Mouse (Mus musculus) Muller cell, postnatal 12 days (primary cell): ENCODE measurements around the gene Gm4969.
A peak's percentile ranks its signal among the peaks of the same experiment; 100 is the strongest.
"Not testable (repeated sequence)": the region's sequence is repeated elsewhere in the genome, so short reads cannot be mapped to it uniquely, and the experiment has no call there.

Source experiments
- DNase-seq: peaks from one replicate; pipeline ENCODE4 v3.0.0-alpha.2; 2015; ENCODE audit errors: inconsistent ontology term

The Gm4969 gene

GRCm38 (mm10) chr7:19118028-19118771 lies at the start of gene Gm4969:
Gene Gm4969 (minus strand): TSS chr7:19118368.
- DNase-seq: peak; percentile 69

- no peak for DNase-seq
Measured at GRCm38 (mm10) chr7:19166990-19167389, 48.8 kb upstream of the Gm4969 start.

GRCm38 (mm10) chr7:19165656-19166423 lies 47.7 kb upstream of the Gm4969 start, which contains the start of gene Gipr:
Gene Gipr (minus strand): TSS chr7:19166127.
- DNase-seq: peak; percentile 55

GRCm38 (mm10) chr7:19164978-19165377 lies 46.8 kb upstream of the Gm4969 start:
- DNase-seq: no peak

- peak; percentile 12 for DNase-seq
Measured at GRCm38 (mm10) chr7:19164189-19164588, 46.0 kb upstream of the Gm4969 start.

- no peak for DNase-seq
Measured at GRCm38 (mm10) chr7:19163752-19164151, 45.6 kb upstream of the Gm4969 start.

GRCm38 (mm10) chr7:19162928-19163327 lies 44.8 kb upstream of the Gm4969 start:
- no peak for DNase-seq

GRCm38 (mm10) chr7:19160115-19160514 lies 41.9 kb upstream of the Gm4969 start:
- peak; percentile 55 for DNase-seq

DNA sequence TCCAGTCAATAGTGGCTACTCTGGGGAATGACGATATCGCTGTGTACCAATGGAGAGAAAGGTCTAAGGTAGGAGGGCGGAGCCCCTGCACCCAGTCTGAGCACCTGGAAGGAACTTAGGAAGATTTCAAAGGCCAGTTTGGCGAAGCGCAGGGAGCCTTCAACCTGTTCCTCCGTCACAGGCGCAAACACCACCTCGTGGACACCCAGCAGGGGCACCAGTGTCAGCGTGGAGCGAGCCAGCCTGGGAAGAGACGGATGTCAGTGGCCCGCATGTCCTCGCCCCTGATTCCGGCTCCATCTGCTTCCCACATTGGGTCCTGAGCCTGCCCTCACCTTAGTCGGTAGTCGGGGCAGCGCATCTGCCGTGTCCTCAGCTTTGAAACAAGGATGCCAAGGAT lies 41.2 kb upstream of the Gm4969 start:
- DNase-seq: no peak

DNA sequence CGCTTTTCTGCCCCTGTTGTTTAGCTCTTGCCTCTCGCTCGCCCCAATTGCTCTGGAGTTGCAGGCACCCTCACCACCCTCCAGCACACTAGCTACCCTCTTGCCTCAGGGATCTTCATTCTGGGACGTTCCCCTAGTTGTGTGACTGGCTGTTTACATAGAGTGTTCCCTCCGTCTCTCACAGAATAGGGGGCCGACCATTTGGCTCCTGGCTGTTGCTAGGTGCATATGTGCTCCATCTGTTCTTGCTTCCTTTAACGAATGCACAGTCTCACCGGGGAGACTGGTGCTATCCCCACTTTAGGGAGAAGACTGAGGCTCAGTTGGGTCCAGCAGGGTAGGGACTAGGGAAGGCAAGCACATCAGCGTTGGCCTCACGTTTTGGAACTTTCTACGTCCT lies 40.4 kb upstream of the Gm4969 start:
- DNase-seq: no peak

GRCm38 (mm10) chr7:19157160-19157800 lies 39.1 kb upstream of the Gm4969 start:
- peak; percentile 86 for DNase-seq

DNA sequence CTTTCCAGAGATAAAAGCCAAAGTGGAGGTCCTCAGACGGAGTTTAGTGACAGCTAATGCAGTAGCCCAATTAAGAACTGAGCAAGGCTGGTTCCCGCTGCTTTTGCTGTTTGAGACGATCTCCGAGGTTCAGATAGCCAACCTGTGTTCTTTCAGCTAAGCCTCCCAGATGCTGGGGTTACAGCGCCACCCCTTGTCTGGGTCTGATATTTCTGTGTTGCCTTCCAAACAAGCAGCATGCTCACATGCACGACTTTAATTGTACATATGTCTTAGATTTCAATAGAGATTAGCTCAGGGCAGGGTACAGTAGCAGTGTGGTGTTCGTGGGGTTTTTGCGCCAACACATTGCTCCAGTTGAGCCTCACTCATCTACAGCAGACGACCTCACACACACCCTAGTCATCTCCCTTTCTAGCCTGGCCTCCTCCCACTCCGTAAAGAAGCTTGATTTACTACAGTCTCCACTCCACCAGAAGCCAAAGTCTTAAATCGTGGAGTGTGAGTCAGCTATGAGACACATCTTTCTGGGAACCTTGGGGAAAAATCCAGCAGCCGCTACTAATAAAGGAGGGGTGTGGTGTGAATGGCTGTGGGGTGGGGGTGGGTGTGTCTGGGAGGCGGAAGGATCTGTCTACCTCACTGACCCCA lies 37.8 kb upstream of the Gm4969 start:
- DNase-seq: peak; percentile 44

GRCm38 (mm10) chr7:19154796-19155195 lies 36.6 kb upstream of the Gm4969 start:
- DNase-seq: no peak

GRCm38 (mm10) chr7:19151121-19151520 lies 33.0 kb upstream of the Gm4969 start:
- DNase-seq: not testable (repeated sequence)

DNA sequence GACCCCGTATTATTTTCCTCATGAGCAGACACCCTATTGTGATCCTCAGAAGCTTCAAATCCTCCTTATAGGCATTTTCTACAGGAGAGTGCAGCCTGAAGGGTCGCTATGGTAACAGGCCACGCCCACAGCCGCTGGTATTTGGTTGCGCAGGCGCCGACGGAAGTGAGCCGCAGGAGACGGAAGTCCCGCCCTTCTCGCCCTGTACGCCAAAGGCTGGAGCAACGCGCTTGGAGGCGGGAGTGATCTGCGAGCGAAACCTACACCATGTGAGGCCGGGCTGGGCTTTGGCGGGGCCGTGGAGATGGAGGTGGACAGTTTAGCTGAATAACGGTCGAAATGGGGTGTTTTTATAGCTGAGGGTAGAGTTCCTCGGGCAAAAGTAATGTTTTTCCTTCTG lies 31.5 kb upstream of the Gm4969 start, which contains the start of gene Snrpd2:
Gene Snrpd2, plus strand, starts transcription at position 97 of the 400 bp plus-strand sequence.
- peak; percentile 97 for DNase-seq

DNA sequence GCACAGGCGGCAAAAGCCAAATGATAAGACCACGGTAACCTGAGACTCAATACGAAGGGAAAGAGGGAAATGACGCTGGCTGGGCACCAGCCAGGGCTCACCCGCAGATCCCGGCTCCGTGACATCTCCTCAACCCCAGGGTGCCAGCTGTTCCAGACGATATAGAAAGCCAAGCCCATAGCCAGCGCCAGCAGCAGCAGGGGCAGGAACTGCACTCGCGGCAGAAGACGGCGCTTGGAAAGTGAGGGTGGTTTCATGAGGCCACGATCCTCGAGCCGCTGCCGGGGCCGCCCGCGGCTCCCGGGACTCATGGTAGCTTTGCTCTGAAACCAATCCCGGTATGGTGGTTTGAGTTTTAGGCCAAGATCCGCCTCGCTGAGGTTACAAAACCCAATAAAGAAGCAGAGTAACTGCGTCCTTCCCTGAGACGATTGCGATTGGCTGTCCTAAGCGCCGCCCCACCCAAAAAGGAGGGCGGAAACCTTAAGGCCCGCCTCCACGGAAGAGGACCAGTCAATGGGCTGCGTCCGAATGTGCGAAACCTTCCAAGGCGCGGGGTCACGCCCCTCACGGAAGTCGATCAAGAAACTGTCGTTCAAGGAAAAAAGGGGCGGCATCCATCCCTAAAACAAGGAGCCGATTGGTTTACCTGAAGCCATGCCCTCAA lies 30.8 kb upstream of the Gm4969 start, which contains the start of gene Qpctl:
Gene Qpctl, minus strand, starts transcription at position 417 of the 667 bp plus-strand sequence.
- peak; percentile 100 for DNase-seq

- no peak for DNase-seq
Measured at GRCm38 (mm10) chr7:19148180-19148874, 30.2 kb upstream of the Gm4969 start.

- peak; percentile 13 for DNase-seq
Measured at GRCm38 (mm10) chr7:19147497-19148045, 29.4 kb upstream of the Gm4969 start.

- DNase-seq: no peak
Measured at GRCm38 (mm10) chr7:19146793-19147192, 28.6 kb upstream of the Gm4969 start.

- DNase-seq: peak; percentile 59
Measured at GRCm38 (mm10) chr7:19137380-19137779, 19.2 kb upstream of the Gm4969 start.
